Mouse (Mus musculus): ENCODE data around the gene Dguok.

GRCm38 (mm10) chr6:83437802-83438201 is 69.0 kb downstream of the Dguok start:
- TF ChIP-seq CTCF (IDR thresholded peaks at IDR 0.05; ENCODE audit: borderline replicate concordance, extremely low read depth, insufficient read depth, insufficient read length) (no peak), POLR2A (IDR thresholded peaks at IDR 0.05; ENCODE audit: borderline replicate concordance, extremely low read depth, insufficient read depth, insufficient read length, poor library complexity, severe bottlenecking) (no peak)
